Mouse (Mus musculus): ENCODE measurements around the gene Col6a3.
A peak's percentile ranks its signal among the peaks of the same experiment; 100 is the strongest.

The Col6a3 gene

GRCm38 (mm10) chr1:90843836-90844235 is at the start of gene Col6a3:
Col6a3 (minus strand) TSS chr1:90843971.
- peak; percentile 19 for DNase-seq (ENCODE audit: low read depth, low spot score)

- DNase-seq (ENCODE audit: low read depth, low spot score) = peak; percentile 60
These were observed 42.1 kb upstream of the Col6a3 start for GRCm38 (mm10) chr1:90885771-90886460.

- DNase-seq (ENCODE audit: low read depth, low spot score) = no peak
These were observed 32.9 kb upstream of the Col6a3 start for GRCm38 (mm10) chr1:90876486-90877270.

GRCm38 (mm10) chr1:90875961-90876360 is 32.2 kb upstream of the Col6a3 start:
- DNase-seq (ENCODE audit: low read depth, low spot score) = no peak

GRCm38 (mm10) chr1:90875371-90875770 is 31.6 kb upstream of the Col6a3 start:
- DNase-seq (ENCODE audit: low read depth, low spot score) = no peak

GRCm38 (mm10) chr1:90870581-90870980 is 26.8 kb upstream of the Col6a3 start:
- no peak for DNase-seq (ENCODE audit: low read depth, low spot score)

GRCm38 (mm10) chr1:90866734-90867133 is 23.0 kb upstream of the Col6a3 start:
- no peak for DNase-seq (ENCODE audit: low read depth, low spot score)

- no peak for DNase-seq (ENCODE audit: low read depth, low spot score)
These were observed 12.1 kb upstream of the Col6a3 start for GRCm38 (mm10) chr1:90855880-90856279.

GRCm38 (mm10) chr1:90849836-90850235 is 6.1 kb upstream of the Col6a3 start:
- DNase-seq (ENCODE audit: low read depth, low spot score) = peak; percentile 18

GRCm38 (mm10) chr1:90845206-90845605 is 1.4 kb upstream of the Col6a3 start:
- DNase-seq (ENCODE audit: low read depth, low spot score) = no peak

- no peak for DNase-seq (ENCODE audit: low read depth, low spot score)
These were observed 783 bp downstream of the Col6a3 start for GRCm38 (mm10) chr1:90842789-90843587.

- peak; percentile 55 for DNase-seq (ENCODE audit: low read depth, low spot score)
These were observed 3.5 kb downstream of the Col6a3 start for GRCm38 (mm10) chr1:90840250-90840649.

- no peak for DNase-seq (ENCODE audit: low read depth, low spot score)
These were observed 5.1 kb downstream of the Col6a3 start for GRCm38 (mm10) chr1:90838657-90839056.

GRCm38 (mm10) chr1:90838221-90838620 is 5.5 kb downstream of the Col6a3 start:
- DNase-seq (ENCODE audit: low read depth, low spot score) = no peak

- no peak for DNase-seq (ENCODE audit: low read depth, low spot score)
These were observed 7.5 kb downstream of the Col6a3 start for GRCm38 (mm10) chr1:90836178-90836740.

GRCm38 (mm10) chr1:90834701-90835100 is 9.1 kb downstream of the Col6a3 start:
- no peak for DNase-seq (ENCODE audit: low read depth, low spot score)

- DNase-seq (ENCODE audit: low read depth, low spot score) = no peak
These were observed 13.8 kb downstream of the Col6a3 start for GRCm38 (mm10) chr1:90830006-90830405.

GRCm38 (mm10) chr1:90813226-90813625 is 30.5 kb downstream of the Col6a3 start:
- DNase-seq (ENCODE audit: low read depth, low spot score) = no peak

GRCm38 (mm10) chr1:90808930-90809329 is 34.8 kb downstream of the Col6a3 start:
- DNase-seq (ENCODE audit: low read depth, low spot score) = no peak

GRCm38 (mm10) chr1:90803104-90803503 is 40.7 kb downstream of the Col6a3 start:
- no peak for DNase-seq (ENCODE audit: low read depth, low spot score)

- no peak for DNase-seq (ENCODE audit: low read depth, low spot score)
These were observed 42.7 kb downstream of the Col6a3 start for GRCm38 (mm10) chr1:90801067-90801466.

- no peak for DNase-seq (ENCODE audit: low read depth, low spot score)
These were observed 43.3 kb downstream of the Col6a3 start for GRCm38 (mm10) chr1:90800466-90800865.
